Comparison of ENCODE assay signal across 11 mouse cellular contexts in genomic region chr8:108011516-108011915, GRCm38 (mm10).
A peak's percentile ranks its signal among the peaks of the same experiment; 100 is the strongest.
DNase-seq lines count a peak whose midpoint lies in the region; ATAC-seq and TF ChIP-seq lines count a peak whose summit lies in the region.
"Had no signal": no experiment of that assay in that cellular context is flagged by ENCODE, and none has a peak within 500 bp of the region (broad histone marks: within the 10 kb centered on the region; RNA-seq: fewer than 3 reads in every experiment).

No protein-coding gene starts in this region.

- no peak for TF ChIP-seq CTCF in brain, embryonic 14.5 days (IDR thresholded peaks at IDR 0.05; ENCODE audit: borderline replicate concordance, extremely low read depth, insufficient read depth, insufficient read length)

- peaks cover 11% of the 10 kb centered on the region; the same call in 1 of the 2 replicates for H3K4me1 ChIP-seq in limb, embryonic 11.5 days (ENCODE audit: control insufficient read depth, insufficient read depth, low read length)
- H3K4me1 ChIP-seq in liver, embryonic 12.5 days: no peaks in the 10 kb centered on the region
- H3K4me1 ChIP-seq in midbrain, embryonic 15.5 days: no peaks in the 10 kb centered on the region

- ATAC-seq in limb, embryonic 11.5 days (ENCODE audit: insufficient number of reproducible peaks, low FRiP score, low TSS enrichment, low read depth): no peak
- no peak for ATAC-seq in liver, embryonic 12.5 days
- ATAC-seq in midbrain, embryonic 15.5 days (replicated peaks): no peak
- ATAC-seq: midbrain, embryonic 13.5 days had no signal

- H3K4me3 ChIP-seq in limb, embryonic 11.5 days (ENCODE audit: low read depth, low read length): no peak overlapping the region
- no peak overlapping the region for H3K4me3 ChIP-seq in liver, embryonic 12.5 days
- H3K4me3 ChIP-seq in midbrain, embryonic 15.5 days: no peak overlapping the region
- H3K4me3 ChIP-seq: erythroblast, embryonic 14.5 days; midbrain, embryonic 13.5 days had no signal

- no peak overlapping the region for H3K9ac ChIP-seq in limb, embryonic 11.5 days (ENCODE audit: low read length)
- no peak overlapping the region for H3K9ac ChIP-seq in liver, embryonic 12.5 days
- no peak overlapping the region for H3K9ac ChIP-seq in midbrain, embryonic 15.5 days
- H3K9ac ChIP-seq: midbrain, embryonic 13.5 days had no signal

- no peaks in the 10 kb centered on the region for H3K27me3 ChIP-seq in limb, embryonic 11.5 days (ENCODE audit: control insufficient read depth, insufficient read depth, low read length)
- no peaks in the 10 kb centered on the region for H3K27me3 ChIP-seq in liver, embryonic 12.5 days (replicated peaks)
- no peaks in the 10 kb centered on the region for H3K27me3 ChIP-seq in midbrain, embryonic 15.5 days (replicated peaks)
- H3K27me3 ChIP-seq: midbrain, embryonic 13.5 days had no signal

- 36% methylated on average over 11 of the region's 11 CpGs for WGBS in limb, embryonic 11.5 days
- 69% methylated on average over 11 of the region's 11 CpGs for WGBS in liver, embryonic 12.5 days (ENCODE audit: insufficient replicate concordance)
- WGBS in midbrain, embryonic 15.5 days: 74% methylated on average over 11 of the region's 11 CpGs

- no peak overlapping the region for H3K4me2 ChIP-seq in limb, embryonic 11.5 days (ENCODE audit: low read depth, severe bottlenecking)
- H3K4me2 ChIP-seq in liver, embryonic 12.5 days: no peak overlapping the region
- H3K4me2 ChIP-seq in midbrain, embryonic 15.5 days: no peak overlapping the region
- H3K4me2 ChIP-seq: midbrain, embryonic 13.5 days had no signal

- no peaks in the 10 kb centered on the region for H3K9me3 ChIP-seq in limb, embryonic 11.5 days (ENCODE audit: control insufficient read depth, low read length)
- no peaks in the 10 kb centered on the region for H3K9me3 ChIP-seq in liver, embryonic 12.5 days (replicated peaks)
- H3K9me3 ChIP-seq in midbrain, embryonic 15.5 days: no peaks in the 10 kb centered on the region
- H3K9me3 ChIP-seq: midbrain, embryonic 13.5 days had no signal

- H3K36me3 ChIP-seq in limb, embryonic 11.5 days (ENCODE audit: control insufficient read depth, insufficient read depth, low read length): no peaks in the 10 kb centered on the region
- no peaks in the 10 kb centered on the region for H3K36me3 ChIP-seq in liver, embryonic 12.5 days
- H3K36me3 ChIP-seq in midbrain, embryonic 15.5 days (replicated peaks): no peaks in the 10 kb centered on the region
- H3K36me3 ChIP-seq: midbrain, embryonic 13.5 days had no signal

- TF ChIP-seq POLR2A in brain, embryonic 14.5 days (IDR thresholded peaks at IDR 0.05; ENCODE audit: borderline replicate concordance, extremely low read depth, insufficient read depth, insufficient read length, poor library complexity, severe bottlenecking): no peak

- no peak overlapping the region for H3K27ac ChIP-seq in limb, embryonic 11.5 days (replicated peaks; ENCODE audit: low read depth, low read length)
- no peak overlapping the region for H3K27ac ChIP-seq in liver, embryonic 12.5 days
- no peak overlapping the region for H3K27ac ChIP-seq in midbrain, embryonic 15.5 days
- H3K27ac ChIP-seq: midbrain, embryonic 13.5 days had no signal

- DNase-seq in cerebellum, postnatal 14 days: peak; percentile 13 to 28
- no peak for DNase-seq in cerebellum, postnatal 4 days (ENCODE audit: low spot score in 2 of 2)
- peak; percentile 6 to 15 for DNase-seq in left cerebral cortex, adult 8-10 months (ENCODE audit: low spot score in 2 of 2)
- DNase-seq in left cerebral cortex, adult 9 months (ENCODE audit: low spot score in 2 of 2): no peak
- DNase-seq in brain, embryonic 14.5 days (ENCODE audit: low read depth): peak; percentile 73
- peak; percentile 45 for DNase-seq in limb, embryonic 11.5 days (ENCODE audit: low spot score)
- DNase-seq: kidney, adult 11 months had no signal

Comparison
In these comparisons a context has a peak if more than half of its experiments do, and no peak if none do; other contexts are left out.
1. DNase-seq: peak in cerebellum, postnatal 14 days (2 of 2), left cerebral cortex, adult 8-10 months (2 of 2), brain, embryonic 14.5 days (single experiment) and limb, embryonic 11.5 days (single experiment); none in cerebellum, postnatal 4 days (0 of 2) and left cerebral cortex, adult 9 months (0 of 2).